Mouse (Mus musculus) stomach, embryonic 16.5 days (tissue): ENCODE measurements around the gene Arfgef2. TPM values are rescaled to one million over a fixed set of nuclear protein-coding genes. Genes with fewer than 3 reads are reported as not detected.

Experiments used
- ATAC-seq: fragments of 200-750 bp; cut with Nextera tagmentation; 2 replicates; pipeline ENCODE4 v1.8.0; 2017; ENCODE audit warnings: moderate number of reproducible peaks, moderate TSS enrichment; ENCODE audit not compliant: insufficient read depth, low FRiP score
- H3K27ac ChIP-seq: fragments of 300-500 bp; sonication (generic); 2 replicates; pipeline ENCODE4 v1.5.1; 2014; ENCODE audit warnings: low read length
- H3K27me3 ChIP-seq: fragments of 300-500 bp; sonication (generic); 2 replicates; pipeline ENCODE4 v1.6.1; 2014; ENCODE audit warnings: low read length, control low read depth, mixed read lengths; ENCODE audit not compliant: control insufficient read depth, insufficient read depth
- H3K36me3 ChIP-seq: fragments of 300-500 bp; sonication (generic); 2 replicates; pipeline ENCODE4 v1.6.1; 2014; ENCODE audit warnings: low read length; ENCODE audit not compliant: control insufficient read depth, insufficient read depth
- H3K4me1 ChIP-seq: fragments of 300-500 bp; sonication (generic); 2 replicates; pipeline ENCODE4 v1.6.1; 2014; ENCODE audit warnings: low read length, control low read depth, mixed read lengths; ENCODE audit not compliant: control insufficient read depth, insufficient read depth
- H3K4me2 ChIP-seq: fragments of 300-500 bp; sonication (generic); 2 replicates; pipeline ENCODE4 v1.6.1; 2014; ENCODE audit warnings: low read depth, low read length, mixed read lengths
- H3K4me3 ChIP-seq: fragments of 300-500 bp; sonication (generic); replicated peaks from 2 replicates; pipeline ENCODE4 v1.5.1; 2014; ENCODE audit warnings: mild to moderate bottlenecking, low read length
- H3K9ac ChIP-seq: fragments of 300-500 bp; sonication (generic); 2 replicates; pipeline ENCODE4 v1.6.1; 2014; ENCODE audit warnings: low read length
- H3K9me3 ChIP-seq: fragments of 300-500 bp; sonication (generic); replicated peaks from 2 replicates; pipeline ENCODE4 v1.6.1; 2016; ENCODE audit warnings: low read length, control low read depth; ENCODE audit not compliant: control insufficient read depth
- WGBS: fragments of 180-500 bp; shearing (Covaris S2); extraction: QIAGEN DNeasy Blood & Tissue Kit; methylation state at CpG from one replicate; pipeline ENCODE4 v1.1.7; 2014; 5-methylcytosine and 5-hydroxymethylcytosine counted together
- polyA plus RNA-seq: library from polyadenylated mRNA; unstranded; fragments of >200 nt; fragmentation: Nextera tagmentation; extraction: Ambion mirVana; gene quantifications from 2 replicates; pipeline ENCODE4 v1.2.1, GENCODE M21; 2015

Arfgef2 gene
- polyA plus RNA-seq, 1 experiment from 2014 or later, result 6.5 TPM

DNA sequence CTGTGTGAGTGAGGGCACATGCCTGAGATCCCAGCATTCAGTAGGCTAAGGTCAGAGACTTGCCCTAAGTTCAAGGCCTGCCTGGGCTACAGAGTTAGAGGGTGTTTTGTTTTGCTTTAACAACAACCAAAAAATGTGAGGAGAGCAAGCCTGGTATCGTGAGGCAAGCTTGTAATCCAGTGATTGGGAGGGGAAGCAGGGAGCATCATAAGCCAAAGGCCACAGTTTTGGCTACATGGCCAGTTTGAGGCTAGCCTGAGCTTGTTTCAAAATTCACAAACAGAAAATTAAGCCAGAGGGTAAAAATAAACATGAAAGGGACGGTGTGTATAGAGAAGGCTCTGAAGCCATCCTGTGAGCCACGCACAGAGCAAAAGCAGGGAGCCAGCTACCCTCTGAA is 80.8 kb downstream of the Arfgef2 start:
- 85% methylated on average over 3 of the region's 3 CpGs for WGBS
- H3K27ac ChIP-seq, result no peak overlapping the region
- no peaks in the 10 kb centered on the region for H3K4me1 ChIP-seq
- H3K9ac ChIP-seq, result no peak overlapping the region
- H3K4me2 ChIP-seq, result no peak overlapping the region
- no peaks in the 10 kb centered on the region for H3K27me3 ChIP-seq
- no peaks in the 10 kb centered on the region for H3K9me3 ChIP-seq
- H3K4me3 ChIP-seq, result no peak overlapping the region
- peaks cover 8% of the 10 kb centered on the region for H3K36me3 ChIP-seq
- no peak for ATAC-seq

DNA sequence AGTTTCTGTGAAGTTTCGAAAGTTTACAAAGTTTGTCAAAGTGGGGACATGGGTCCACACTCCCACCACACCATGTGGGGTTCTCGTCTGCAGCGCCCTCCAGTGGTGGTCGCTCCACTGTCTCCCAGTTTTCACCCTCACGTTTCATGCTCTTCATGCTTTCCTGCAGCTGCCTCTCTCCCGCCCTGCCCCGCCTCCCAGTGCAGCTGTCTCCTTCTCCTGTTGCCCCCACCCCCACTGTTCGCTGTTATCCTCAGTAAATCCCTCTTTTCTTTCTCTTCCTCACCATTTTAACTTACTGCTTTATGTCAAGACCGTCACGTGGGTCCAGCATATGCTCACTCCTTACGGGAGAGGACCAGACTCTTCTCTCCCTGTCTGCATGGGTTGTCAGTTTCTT is 82.4 kb downstream of the Arfgef2 start:
- ATAC-seq, result no peak
- 35% methylated on average over 11 of the region's 11 CpGs for WGBS
- H3K9ac ChIP-seq, result no peak overlapping the region
- H3K4me3 ChIP-seq, result no peak overlapping the region
- H3K36me3 ChIP-seq, result peaks cover 8% of the 10 kb centered on the region
- H3K4me2 ChIP-seq, result no peak overlapping the region
- no peaks in the 10 kb centered on the region for H3K27me3 ChIP-seq
- H3K4me1 ChIP-seq, result no peaks in the 10 kb centered on the region
- no peak overlapping the region for H3K27ac ChIP-seq
- H3K9me3 ChIP-seq, result no peaks in the 10 kb centered on the region

DNA sequence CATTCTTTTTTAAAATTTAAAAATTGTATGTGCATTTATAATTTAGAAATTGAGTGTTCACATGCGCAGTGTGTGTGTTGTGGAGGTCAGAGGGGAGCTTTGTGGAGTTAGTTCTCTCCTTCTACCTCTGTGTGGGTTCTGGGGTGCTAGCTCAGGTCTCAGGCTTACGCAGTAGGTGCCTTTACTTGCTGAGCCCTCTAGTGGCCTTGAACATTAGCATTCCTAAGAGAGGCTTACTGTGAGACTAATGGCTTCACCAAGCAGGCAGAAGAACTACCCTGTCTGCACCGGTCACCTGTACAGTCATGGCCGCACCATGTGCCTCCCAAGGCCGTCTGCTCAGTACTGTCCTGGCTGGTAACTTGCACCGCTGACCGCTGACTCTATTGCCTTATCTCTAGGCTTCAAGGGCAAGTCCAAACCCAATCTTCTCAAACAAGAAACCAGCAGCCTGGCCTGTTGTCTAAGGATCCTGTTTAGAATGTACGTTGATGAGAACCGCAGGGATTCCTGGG is 86.0 kb downstream of the Arfgef2 start:
- Histone ChIP-seq H3K36me3 (peaks cover 4% of the 10 kb centered on the region; the same call in 1 of the 2 replicates), H3K4me3 (no peak overlapping the region), H3K4me1 (no peaks in the 10 kb centered on the region), H3K4me2 (no peak overlapping the region), H3K27ac (no peak overlapping the region), H3K9ac (no peak overlapping the region), H3K27me3 (no peaks in the 10 kb centered on the region), H3K9me3 (no peaks in the 10 kb centered on the region)
- no peak for ATAC-seq
- WGBS, result 72% methylated on average over 9 of the region's 9 CpGs

DNA sequence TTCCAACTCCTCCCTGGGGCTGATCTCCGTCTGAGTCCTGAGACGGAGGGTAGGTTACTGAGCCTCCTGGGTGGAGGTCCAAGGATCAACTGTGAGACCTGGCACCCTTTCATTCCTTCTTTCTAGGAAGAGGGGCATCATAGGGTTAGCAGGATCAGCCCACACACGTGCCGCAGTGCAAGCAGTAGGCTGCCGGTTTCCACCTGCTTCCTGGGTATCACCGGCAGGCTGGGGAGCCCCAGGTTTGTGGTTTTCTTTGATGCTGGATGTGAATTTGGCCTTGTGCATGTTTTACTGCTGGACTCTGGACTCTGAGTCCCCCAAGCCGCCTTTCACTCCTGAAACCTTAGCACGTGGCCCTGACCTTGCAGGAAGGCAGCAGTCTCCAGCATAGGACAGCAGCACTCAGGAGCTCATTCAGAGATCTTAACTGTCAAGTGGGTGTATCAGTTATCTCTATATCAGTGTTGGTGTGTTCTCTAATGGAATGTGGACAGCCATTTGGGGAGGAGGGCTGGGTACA is 86.8 kb downstream of the Arfgef2 start:
- H3K4me2 ChIP-seq, result no peak overlapping the region
- no peak overlapping the region for H3K4me3 ChIP-seq
- H3K9ac ChIP-seq, result no peak overlapping the region
- peaks cover 4% of the 10 kb centered on the region; the same call in 1 of the 2 replicates for H3K36me3 ChIP-seq
- no peaks in the 10 kb centered on the region for H3K27me3 ChIP-seq
- WGBS, result 90% methylated on average over 8 of the region's 8 CpGs
- no peaks in the 10 kb centered on the region for H3K4me1 ChIP-seq
- no peak overlapping the region for H3K27ac ChIP-seq
- no peaks in the 10 kb centered on the region for H3K9me3 ChIP-seq
- ATAC-seq, result no peak

DNA sequence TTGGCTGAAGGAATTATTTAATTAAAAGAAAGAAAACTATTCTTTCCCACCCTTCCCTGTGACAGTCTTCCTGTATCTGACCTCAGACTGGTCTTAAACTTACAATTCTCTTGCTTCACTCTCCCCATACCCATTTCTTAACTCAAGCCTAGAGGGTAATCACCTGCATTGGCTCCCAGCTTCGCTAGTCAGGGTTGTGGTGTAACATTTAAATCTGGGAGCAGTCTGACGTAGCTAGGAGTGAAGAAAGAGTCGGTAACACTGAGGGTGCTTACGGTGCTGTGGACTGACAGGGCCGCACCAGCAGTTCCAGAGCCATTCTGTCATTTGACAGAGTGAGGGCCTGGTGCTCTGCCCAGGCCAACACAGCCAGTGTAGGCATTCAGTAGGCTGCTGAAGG is 87.6 kb downstream of the Arfgef2 start:
- Histone ChIP-seq H3K4me1 (no peaks in the 10 kb centered on the region), H3K27me3 (no peaks in the 10 kb centered on the region), H3K36me3 (peaks cover 4% of the 10 kb centered on the region; the same call in 1 of the 2 replicates), H3K4me3 (no peak overlapping the region), H3K9me3 (no peaks in the 10 kb centered on the region), H3K4me2 (no peak overlapping the region), H3K9ac (no peak overlapping the region), H3K27ac (no peak overlapping the region)
- ATAC-seq, result no peak
- 93% methylated on average over 5 of the region's 5 CpGs for WGBS

DNA sequence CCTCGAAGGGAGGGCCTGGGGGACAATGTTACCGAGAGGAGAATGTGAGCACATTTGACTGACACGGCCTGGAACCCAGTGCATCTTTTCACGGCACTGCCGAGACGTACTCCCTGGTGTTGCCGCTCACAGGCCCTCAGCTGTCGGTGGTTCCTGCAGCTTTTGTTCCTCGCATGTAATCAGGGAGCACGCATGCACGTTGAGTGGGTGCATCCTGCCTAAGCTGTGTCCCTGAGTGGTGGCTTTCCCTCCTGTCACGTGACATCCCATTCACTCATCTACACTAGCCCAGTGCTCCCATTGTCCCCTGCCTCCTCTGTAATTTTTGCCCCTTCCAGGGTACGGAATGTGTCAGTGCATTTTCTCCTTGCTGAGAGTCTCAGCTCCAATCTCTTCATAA is 91.0 kb downstream of the Arfgef2 start:
- Histone ChIP-seq H3K4me1 (no peaks in the 10 kb centered on the region), H3K9me3 (no peaks in the 10 kb centered on the region), H3K9ac (no peak overlapping the region), H3K36me3 (no peaks in the 10 kb centered on the region), H3K27me3 (no peaks in the 10 kb centered on the region), H3K4me3 (no peak overlapping the region), H3K4me2 (no peak overlapping the region), H3K27ac (no peak overlapping the region)
- ATAC-seq, result no peak
- 80% methylated on average over 13 of the region's 13 CpGs for WGBS

DNA sequence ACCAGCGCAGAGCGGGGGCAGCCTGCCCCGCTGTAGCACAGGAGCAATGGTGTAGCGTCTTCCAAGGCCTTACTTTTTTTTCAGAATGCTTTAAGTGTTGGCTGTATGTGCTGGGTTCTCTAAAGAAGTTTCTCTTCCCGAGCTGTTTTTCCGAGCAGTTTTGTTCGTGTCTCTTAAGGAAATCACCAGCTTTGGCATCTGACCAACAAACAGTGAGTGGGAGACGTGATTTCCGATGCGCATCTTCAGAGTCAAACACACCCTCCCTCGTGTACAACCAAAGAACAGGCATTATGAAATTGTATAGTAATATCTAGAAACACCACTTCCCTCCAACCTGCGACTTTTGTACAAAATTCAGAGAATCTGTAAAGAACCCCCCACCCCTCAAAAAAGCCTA is 91.6 kb downstream of the Arfgef2 start:
- Histone ChIP-seq H3K9me3 (no peaks in the 10 kb centered on the region), H3K27me3 (no peaks in the 10 kb centered on the region), H3K27ac (no peak overlapping the region), H3K36me3 (no peaks in the 10 kb centered on the region), H3K9ac (no peak overlapping the region), H3K4me1 (no peaks in the 10 kb centered on the region), H3K4me2 (no peak overlapping the region), H3K4me3 (no peak overlapping the region)
- 87% methylated on average over 12 of the region's 12 CpGs for WGBS
- ATAC-seq, result no peak

DNA sequence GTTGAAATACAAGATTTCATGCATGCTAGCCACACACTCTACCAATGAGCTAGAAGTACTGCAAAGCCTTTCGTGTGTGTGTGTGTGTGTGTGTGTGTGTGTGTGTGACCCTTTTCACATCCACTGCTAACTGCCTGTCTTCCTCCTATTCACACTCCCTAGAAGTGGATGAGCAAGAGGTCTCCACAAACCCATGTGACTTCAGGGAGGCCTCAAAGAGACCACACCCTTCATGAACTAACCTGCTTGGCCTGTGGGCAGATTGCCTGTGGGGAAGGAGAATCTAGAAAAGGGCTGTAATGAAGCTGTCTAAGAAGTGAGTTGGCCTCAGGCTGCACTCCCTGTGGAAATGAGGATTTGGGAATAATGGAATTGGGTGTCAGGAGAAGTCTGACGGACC is 93.8 kb downstream of the Arfgef2 start:
- no peaks in the 10 kb centered on the region for H3K27me3 ChIP-seq
- no peaks in the 10 kb centered on the region for H3K9me3 ChIP-seq
- H3K4me2 ChIP-seq, result no peak overlapping the region
- H3K9ac ChIP-seq, result no peak overlapping the region
- no peaks in the 10 kb centered on the region for H3K36me3 ChIP-seq
- H3K27ac ChIP-seq, result no peak overlapping the region
- no peak for ATAC-seq
- H3K4me3 ChIP-seq, result no peak overlapping the region
- WGBS, result 78% methylated on average over 2 of the region's 2 CpGs
- H3K4me1 ChIP-seq, result no peaks in the 10 kb centered on the region

DNA sequence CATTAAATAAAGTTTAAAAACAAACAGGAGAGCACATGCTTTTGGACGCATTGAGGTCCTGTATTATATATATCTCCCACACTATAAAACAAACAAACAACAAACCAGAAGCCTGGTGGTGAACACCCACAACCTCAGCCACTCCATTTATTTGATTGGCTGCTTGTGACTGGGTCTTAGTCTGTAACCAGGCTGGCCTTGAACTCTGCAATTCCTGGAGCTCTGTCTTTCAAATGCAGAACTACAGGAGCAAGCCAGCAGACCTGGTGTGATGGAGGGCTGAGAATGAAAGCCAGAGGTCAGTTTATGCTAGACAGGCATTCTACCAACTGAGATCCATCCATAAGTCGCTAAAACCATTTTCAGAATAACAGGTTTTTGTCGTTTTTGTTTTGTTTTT is 94.4 kb downstream of the Arfgef2 start:
- ATAC-seq, result no peak
- H3K27me3 ChIP-seq, result no peaks in the 10 kb centered on the region

More for the DNA sequence above, 94.4 kb downstream of the Arfgef2 start:
- Histone ChIP-seq H3K27ac (no peak overlapping the region), H3K9me3 (no peaks in the 10 kb centered on the region), H3K36me3 (no peaks in the 10 kb centered on the region), H3K9ac (no peak overlapping the region), H3K4me1 (no peaks in the 10 kb centered on the region), H3K4me3 (no peak overlapping the region), H3K4me2 (no peak overlapping the region)
- 59% methylated on average over 3 of the region's 3 CpGs for WGBS
